Mouse (Mus musculus) spleen, adult 2 months (tissue): ENCODE data around the gene Morn3.

Source experiments
- CTCF ChIP-seq: fragments of 200-500 bp; IDR thresholded peaks from 2 replicates; pipeline ENCODE4 v1.5.1; 2011; ENCODE audit warnings: mild to moderate bottlenecking, inconsistent platforms; ENCODE audit not compliant: insufficient read depth, insufficient read length, insufficient replicate concordance; ENCODE audit errors: extremely low read depth
- POLR2A ChIP-seq: fragments of 200-500 bp; IDR thresholded peaks from 2 replicates; pipeline ENCODE4 v1.6.1; 2011; ENCODE audit warnings: low read depth, low read length, inconsistent platforms

DNA sequence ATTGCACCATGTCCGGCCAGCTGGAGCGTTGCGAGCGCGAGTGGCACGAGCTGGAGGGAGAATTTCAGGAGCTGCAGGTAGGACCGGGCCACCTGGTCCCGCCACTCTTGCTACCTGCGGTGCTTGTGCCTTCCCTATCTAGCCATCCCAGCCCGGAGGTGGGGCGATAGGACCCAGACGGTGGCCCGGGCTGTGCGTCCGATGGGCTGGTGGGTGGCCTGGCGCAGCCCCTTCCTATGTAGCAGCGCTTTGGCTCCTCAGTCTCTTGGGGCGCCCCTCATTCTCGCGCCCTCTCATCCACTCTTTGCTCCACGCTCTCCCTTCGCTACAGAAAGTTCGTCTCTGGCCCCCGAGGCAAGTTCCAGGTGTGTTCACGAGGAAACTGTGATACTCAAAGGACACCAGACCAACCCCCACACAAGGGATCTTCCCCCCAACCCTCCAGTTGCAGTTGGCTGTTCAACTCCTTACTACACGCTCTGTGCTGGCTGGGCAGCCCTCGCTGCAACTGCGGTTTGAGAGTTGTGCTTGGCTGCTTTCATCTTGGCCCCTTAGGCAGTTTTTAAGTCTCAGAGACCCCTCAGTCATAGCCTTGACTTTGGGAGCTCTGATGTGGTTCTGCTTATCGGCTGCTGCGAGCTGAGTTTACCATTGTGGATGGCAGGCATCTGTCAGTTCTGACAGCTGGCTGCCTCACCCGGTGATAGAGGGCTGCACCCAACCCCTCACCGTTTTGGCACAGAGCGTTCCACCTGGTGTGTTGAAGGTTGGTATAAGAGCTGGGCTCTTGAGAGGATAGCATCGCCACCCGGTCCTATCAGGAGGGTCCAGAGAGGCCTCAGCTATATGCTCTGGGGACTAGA lies 29.8 kb upstream of the Morn3 start:
- TF ChIP-seq CTCF: no peak
- no peak for TF ChIP-seq POLR2A
